Mouse (Mus musculus) monocyte, adult 5-6 weeks (primary cell): ENCODE data around the gene Gnl3l. TPM values are rescaled to one million over a fixed set of nuclear protein-coding genes. Genes with fewer than 3 reads are reported as not detected.

Source experiments
- ATAC-seq: fragments of 153-309, 156-312 bp; replicated peaks from 2 replicates; pipeline ENCODE4 v1.8.0; 2017; ENCODE audit warnings: mild to moderate bottlenecking; ENCODE audit not compliant: low TSS enrichment, insufficient number of reproducible peaks, severe bottlenecking, poor library complexity, low FRiP score
- total RNA-seq: library from RNA; stranded (forward); fragments of 200-1000, 200-491, 200-594 nt; gene quantifications from 3 replicates; pipeline ENCODE4 v1.2.3, GENCODE M21; 2017

Gene Gnl3l
- total RNA-seq, 1 experiment from 2014 or later: 20.2 TPM

DNA sequence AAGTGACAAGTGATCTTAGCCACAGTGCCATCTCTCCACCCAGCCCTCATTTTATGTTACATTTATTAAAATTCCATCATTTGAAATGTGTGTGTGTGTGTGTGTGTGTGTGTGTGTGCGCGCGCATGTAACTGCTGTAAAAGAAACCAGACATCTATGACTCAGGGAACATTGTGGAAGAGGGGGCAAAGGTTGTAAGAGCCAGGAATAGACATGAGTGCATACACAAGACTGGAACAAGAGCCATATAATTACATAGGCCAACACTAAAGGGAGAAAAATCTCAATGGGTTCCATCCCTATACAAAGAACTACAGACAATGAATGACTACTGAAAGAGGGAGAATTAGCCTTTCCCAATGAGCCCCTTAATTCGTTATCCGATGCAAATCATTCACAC, 41.7 kb downstream of the Gnl3l start:
- no peak for ATAC-seq

DNA sequence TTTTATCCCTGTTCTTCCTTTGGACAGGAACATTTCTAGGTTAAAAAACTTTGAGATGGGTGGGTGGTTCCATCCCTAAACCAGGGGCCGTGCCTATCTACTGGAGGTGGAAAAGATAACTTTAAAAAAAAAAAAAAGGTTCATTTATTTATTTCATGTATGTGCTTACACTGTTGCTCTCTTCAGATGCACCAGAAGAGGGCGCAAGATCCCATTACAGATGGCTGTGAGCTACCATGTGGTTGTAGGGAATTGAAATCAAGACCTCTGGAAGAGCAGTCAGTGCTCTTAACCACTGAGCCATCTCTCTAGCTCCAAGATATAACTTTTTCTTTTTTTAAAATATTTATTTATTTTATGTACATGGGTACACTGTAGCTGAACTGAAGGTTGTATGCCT, 54.1 kb downstream of the Gnl3l start:
- no peak for ATAC-seq

DNA sequence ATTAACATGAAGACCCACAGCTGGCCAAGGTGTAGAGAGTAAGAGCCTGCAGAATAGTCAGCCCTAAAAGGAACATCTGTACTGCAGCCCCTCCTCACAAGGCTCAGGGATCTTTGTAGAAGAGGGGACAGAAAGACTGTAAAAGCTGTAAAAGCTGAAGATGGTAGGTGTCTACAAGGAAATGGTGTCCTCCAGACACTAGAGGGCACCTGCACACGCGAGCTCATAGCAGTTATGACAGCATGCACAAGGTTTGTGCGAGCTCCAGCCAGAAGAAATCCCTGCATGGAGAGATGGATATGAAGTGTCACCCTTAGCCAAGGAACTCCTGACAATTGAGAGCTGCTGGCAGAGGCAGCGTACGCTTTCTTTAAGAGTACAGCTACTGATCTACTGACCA, 56.4 kb downstream of the Gnl3l start:
- no peak for ATAC-seq

DNA sequence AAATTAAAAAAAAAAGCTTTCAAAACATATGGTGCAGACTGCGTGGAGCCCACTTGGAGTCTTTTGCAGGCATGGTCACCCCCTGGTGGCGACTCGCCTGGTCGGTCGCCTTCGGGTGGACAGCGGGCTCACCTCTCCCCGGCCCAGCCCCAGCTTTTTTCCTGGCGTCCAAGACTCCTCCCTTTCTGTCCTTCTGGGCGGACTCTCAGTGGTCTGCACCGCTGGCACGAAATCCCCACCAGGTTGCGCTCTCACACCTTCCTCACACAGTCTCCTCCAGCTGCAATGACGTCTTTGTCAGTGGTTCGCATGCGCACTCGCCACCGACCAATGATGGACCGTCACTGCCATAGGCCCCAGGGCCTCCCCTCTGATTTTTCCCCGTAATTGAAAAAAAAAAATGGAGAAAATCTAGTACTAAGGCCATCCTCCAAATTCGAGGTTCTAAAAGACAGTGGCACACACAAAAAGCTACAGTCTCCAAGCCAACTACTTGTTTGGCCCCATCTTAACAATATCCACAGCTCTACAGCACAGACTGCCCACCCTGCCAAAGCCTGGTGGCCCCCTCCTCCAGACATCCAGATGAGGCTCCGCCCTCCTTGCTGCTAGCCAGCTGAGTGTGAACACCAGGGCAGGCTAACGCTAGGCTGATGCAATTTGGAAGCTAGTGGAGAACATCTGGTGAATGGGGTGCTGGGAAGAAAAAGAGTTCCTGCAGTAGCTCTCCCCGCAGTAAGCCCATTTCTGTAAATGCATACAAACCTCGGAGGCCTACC, 60.4 kb downstream of the Gnl3l start:
- no peak for ATAC-seq

DNA sequence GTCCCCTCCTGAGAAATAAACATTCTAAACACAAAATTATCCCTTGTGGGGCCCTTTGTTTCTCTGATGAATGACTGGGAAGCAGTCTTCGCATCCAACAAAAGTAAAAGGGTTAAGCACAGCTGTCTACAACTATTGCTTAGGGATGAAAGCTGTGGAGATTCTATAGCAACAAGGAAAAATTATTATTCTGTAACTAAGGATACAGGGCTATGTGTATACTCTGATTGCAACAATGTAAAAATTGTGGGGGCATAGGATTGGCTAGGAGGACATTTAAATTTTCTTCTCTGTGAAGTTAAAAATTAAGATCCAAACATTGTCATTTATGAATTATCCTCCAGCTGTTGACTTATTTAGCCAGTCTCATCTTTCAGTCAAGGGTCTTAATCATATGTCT, 61.1 kb downstream of the Gnl3l start:
- no peak for ATAC-seq

DNA sequence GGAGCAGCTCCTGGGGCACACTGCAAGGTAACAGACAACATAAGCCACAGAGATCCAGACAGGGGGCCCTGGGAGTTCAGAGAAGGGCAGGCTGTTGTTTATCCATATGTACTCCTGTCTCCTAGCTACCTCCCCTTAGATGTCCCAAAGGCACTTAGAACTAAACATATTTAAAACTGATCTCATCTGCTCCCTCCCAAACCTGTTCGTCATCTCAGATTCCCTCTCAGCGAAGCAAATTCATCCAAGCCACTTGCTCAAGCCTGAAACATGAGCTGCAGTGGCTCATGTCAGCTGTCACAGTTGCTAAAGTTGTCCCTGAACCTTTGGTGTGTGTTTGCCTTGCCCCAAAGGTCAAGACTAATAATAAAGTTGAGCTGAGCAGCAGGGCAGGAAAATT, 61.7 kb downstream of the Gnl3l start:
- no peak for ATAC-seq

DNA sequence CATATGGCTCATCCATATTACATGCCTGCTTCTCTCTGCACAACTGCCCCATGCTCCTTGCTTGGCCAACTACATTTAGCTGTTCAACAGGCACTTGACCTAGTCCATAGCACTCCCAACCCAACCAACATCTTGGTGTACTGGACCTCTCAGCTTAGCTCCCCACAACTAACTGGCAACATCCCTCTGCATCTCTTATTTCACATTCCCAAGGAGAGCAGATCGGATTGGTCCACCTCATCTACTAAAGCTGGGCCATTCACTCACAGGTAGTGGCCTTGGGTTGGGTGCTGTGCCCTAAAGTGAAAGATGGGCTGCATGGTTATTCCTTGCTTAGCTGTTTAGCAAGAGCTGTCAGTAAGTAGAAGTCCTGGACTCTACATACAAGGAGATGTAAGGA, 62.4 kb downstream of the Gnl3l start:
- ATAC-seq: no peak

Other genes starting within 250 kb of the Gnl3l start
- gene Maged2, start 203.0 kb downstream of the Gnl3l start, total RNA-seq: 1.6 to 8.5 TPM (median 3.3 TPM) in 3 replicates
- not detected in 3 replicates for gene Fgd1, start 28.8 kb upstream of the Gnl3l start, total RNA-seq
- 12.3 to 26.1 TPM (median 14.5 TPM) in 3 replicates for gene Tsr2, start 79.2 kb upstream of the Gnl3l start, total RNA-seq
- gene Wnk3, start 180.8 kb upstream of the Gnl3l start, total RNA-seq: not detected in 3 replicates